Mouse (Mus musculus) right cerebral cortex, adult 2 months (tissue): ENCODE results near the gene Sertad2.

Source experiments
- DNase-seq, 2 experiments: peaks; one replicate each; pipeline ENCODE4 v3.0.0; 2021 to 2022; ENCODE audit warnings: low spot score in 2 of 2

The Sertad2 gene

DNA sequence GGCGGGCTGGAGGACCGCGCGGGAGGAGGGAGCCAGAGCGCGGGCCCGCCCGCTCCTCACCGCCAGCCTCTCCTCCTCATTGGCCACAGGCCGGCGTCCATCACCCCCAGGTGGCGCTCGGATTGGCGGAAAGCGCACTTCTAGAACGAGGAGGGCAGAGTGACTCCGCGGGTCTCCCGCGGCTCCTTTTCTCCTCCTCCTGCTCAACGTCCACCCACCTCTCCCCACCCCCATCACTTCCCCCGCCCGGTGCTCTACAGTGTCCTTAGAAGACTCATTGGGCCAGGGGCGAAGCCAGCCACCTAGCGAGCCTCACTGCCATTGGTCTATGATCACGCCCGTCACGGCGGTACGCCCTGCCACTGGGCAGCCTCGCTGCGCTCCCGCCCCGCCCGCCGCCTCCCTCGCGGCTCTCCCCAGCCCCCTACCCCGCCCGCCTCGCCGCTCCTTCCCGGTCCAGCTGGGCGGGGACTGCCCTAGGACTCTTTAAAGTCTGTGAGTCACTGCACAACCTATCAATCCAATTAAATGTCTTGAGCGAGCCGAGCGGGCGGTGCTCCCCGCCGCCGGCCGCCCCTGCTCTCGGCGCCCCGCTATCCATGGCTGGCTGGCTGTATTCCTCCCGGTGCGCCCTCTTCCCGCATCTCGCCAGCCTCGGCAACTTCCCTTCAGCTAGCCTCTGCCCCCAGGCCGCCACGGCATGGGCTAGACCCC is at the start of gene Sertad2:
Gene Sertad2, plus strand, starts transcription at position 515 of the 714 bp plus-strand sequence.
- DNase-seq = peak; percentile 99

DNA sequence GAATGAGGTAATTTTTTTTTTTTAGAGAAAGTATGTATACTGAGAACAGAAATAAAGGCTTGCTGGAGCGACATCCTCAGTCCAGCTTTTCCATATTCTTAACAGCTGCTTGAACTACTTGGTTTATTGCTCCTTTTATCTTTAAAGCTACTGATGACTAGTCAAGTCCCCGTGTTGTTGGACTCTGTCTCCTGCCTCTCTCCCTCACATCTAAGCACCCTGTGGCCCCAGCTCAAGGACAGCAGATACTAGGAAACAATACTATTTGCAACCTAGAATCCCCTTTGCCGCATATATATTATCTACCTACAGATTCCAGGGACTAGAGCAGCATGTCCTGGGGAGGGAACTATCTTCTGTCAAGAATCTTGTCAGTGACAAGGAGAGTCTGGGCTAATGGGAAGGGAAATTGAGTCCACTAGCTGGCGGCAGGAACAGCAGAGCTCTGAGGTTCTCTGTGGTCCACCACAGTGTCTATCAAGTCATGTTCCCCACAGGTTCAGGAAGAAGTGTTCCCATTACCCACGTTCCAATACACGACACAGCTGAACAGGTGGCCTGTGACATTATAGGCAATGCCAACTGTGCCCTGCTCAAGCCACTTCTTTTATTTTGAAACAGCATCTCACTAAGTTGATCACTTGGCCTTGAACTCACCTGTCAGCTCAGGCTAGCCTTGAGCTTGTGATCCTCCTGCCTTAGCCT is 49.0 kb upstream of the Sertad2 start:
- DNase-seq = no peak

DNA sequence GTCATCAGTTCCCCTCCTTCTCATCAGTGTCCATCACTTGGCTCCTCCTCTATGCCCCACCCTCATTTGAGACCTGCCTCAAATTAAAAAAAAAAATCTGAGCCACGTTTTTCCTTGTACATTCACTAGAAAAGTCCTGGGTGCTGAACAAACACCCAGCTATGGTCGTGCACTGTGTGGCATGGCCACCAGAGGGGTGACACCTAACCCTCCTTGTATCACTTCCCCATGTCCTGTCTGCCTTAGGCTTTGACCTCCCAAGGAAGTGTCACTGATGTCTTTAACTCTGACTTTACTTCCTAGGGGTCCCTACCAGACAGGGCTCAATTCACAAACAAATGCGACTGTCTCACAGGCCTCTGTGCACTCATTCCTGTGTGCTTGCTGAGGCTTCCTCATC is 42.5 kb upstream of the Sertad2 start:
- DNase-seq = no peak

DNA sequence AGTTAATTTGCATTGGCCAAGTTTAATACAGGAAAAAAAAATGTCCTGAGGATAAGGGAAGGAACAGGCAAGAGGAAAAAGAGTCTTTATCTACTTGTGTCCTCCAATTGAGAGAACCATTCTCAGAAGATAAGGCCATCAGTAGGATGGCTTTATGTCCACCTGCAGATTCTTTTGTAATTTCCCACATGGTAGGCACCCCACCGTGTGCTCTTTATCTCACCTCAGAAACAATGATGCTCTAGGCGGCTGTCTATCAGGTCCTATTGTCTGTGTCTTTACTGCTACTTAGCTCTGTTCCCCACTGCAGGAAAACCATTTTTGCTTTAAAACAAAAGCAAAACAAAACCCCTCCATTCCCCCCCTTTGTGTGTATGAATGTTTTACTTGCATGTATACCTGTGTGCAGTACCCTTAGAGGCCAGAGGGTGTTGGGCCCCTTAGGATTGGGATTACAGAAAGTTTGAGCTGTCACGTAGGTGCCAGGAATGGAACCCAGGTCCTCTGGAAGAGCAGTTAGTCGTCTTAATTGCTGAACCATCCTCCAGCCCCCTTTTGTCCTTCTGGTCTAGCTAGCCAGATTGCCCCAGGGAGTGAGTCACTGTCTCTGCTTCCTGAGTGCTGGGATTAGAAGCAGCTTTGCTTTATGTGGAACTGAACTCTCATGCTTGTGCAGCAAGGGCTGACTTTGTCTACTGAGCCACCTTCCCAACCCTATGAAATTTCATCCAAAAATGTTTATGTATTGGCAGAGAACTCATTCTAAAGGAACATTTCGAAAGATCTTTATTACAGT is 41.7 kb upstream of the Sertad2 start:
- DNase-seq = no peak

DNA sequence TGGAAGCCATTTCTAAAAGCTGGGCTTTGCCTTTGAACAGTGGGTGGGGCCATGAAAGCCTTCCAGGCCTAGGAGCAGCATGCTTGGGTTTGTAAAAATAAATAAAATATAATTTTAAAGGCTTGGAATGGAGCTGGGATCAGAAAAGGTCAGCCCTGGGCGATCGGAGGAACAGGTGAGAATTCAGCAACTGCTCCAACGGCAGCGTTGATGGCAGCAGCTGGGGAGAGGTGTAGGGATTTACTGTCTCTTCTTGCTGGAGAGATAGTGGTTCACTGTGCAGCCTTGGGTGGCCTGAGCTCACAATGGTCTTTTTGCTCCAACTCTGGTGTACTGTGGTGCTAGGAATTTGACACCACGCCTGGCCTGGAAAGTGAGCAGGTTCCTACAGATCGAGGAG is 29.5 kb upstream of the Sertad2 start:
- no peak for DNase-seq

DNA sequence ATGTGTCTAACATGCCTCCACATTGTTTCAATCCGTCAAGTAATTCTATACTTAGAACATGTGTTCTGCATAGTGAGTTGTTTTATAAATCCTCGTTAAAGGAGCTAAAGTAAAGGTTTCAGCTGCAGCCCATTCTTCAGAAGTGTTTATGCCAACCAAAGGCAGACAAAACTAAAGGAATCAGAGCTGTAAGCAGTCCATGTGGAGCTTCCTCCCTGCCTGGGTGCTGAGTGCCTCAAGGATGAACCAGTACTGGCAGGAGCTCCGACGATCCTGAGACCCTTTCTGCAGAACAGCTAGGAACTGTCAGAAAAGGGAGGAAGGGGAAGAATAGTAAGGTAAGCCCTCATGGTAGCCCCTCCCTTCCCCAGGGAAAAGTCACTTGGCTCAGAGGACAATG is 28.3 kb upstream of the Sertad2 start:
- DNase-seq = no peak

DNA sequence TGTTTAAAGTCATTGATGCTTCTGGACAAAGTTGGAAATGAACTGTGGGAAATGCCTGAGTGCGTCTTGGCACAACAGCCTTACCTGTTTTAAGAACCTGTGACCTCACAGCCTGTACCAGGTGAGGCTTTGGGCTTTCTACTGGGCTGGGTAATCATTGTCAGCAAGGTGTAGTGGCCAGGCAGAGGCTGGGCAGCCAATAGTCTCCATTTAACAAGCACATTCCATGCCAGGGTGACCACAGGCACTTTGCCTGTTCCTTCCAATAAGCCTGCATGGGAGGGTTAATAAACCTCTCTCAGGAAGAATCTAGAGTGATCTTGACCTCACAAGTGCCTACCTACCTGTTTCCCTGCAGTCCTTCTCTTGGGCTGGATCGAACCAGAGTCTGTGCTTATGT is 21.7 kb upstream of the Sertad2 start:
- DNase-seq = no peak

DNA sequence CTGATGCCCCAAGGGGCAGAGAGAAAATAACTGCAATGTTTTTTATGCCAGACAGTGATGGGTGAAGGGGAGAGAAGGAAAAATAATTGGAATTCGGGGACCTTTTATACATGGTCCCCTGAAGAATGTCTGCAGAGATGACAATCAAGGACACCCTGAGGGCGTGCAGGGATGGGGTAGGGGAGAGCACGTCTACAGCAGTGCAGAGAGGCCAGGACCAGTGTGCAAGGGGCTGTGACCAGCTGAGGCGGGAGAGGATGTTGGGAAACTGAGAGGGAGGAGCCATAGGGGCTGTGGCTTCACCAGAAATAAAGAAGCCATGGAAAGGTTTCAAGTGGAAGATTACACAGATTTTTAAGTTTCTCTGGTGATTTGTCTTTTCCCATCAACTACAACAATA is 20.3 kb upstream of the Sertad2 start:
- DNase-seq = no peak

DNA sequence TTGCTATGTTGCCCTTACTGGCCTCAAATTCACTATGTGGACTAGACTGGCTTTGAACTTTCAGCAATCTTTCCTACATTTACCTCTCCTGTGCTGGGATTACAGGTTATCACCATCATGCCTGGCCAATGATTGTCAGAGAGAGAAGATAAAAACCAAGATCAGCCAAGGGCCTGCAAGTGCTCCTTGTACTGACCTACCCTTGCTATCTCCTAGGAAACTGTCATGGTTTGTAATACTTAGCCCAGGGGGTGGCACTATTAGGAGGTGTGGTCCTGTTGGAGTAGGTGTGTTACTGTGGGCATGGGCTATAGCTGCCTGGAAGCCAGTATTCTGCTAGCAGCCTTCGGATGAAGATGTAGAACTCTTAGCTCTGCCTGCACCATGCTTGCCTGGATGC is 18.6 kb upstream of the Sertad2 start:
- DNase-seq = no peak

DNA sequence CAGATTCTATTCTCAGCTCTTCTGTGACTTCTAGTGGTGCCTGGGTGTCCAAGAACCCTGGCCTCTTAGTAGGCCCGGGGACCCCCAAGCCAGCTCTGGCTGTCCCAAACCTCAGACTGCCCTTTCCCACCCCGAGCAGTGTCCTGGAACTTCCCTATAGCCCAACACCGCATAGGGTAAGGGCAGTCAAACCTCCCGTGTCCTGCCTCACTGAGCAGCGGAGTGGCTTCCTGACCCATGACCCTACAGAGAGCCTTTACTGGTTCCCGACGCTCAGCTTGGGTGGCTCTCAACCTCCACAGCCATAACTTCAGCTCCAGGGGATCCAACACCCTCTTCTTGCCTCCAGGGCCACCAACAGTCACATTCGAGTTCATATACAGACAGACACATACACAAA is 17.1 kb upstream of the Sertad2 start:
- DNase-seq = no peak

DNA sequence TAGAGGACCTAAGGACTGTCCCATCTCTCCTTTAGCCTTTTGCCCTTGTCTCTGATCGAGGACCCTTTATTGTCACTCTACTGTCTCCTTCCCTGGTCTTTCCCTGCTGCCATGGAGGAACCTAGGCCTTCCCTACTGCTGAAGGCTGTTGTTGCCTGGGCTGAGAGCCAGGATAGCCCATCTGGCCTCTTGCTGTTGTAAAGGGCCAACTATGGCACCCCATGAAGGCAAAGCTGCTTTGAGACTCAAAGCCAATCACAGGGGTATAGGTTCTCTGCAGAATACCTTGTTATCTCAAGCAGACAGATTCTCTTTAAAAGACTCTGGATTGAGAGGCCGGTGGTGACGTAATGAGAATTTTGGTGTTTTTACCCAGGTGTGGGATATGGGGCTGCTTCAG is 15.2 kb upstream of the Sertad2 start:
- DNase-seq = no peak

DNA sequence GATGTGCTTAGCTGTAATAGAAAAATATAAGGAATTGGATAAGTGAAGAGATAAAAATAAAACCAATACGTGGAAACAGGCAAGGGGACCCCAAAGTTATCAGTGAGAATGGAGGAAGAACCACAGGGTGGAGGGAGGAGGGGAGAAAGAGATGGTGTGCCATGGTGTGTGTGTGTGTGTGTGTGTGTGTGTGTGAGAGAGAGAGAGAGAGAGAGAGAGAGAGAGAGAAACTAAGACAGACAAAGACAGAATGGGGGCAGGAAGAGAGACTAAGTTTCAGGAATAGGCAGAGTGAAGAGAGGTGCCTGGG is 11.4 kb upstream of the Sertad2 start:
- no peak for DNase-seq

DNA sequence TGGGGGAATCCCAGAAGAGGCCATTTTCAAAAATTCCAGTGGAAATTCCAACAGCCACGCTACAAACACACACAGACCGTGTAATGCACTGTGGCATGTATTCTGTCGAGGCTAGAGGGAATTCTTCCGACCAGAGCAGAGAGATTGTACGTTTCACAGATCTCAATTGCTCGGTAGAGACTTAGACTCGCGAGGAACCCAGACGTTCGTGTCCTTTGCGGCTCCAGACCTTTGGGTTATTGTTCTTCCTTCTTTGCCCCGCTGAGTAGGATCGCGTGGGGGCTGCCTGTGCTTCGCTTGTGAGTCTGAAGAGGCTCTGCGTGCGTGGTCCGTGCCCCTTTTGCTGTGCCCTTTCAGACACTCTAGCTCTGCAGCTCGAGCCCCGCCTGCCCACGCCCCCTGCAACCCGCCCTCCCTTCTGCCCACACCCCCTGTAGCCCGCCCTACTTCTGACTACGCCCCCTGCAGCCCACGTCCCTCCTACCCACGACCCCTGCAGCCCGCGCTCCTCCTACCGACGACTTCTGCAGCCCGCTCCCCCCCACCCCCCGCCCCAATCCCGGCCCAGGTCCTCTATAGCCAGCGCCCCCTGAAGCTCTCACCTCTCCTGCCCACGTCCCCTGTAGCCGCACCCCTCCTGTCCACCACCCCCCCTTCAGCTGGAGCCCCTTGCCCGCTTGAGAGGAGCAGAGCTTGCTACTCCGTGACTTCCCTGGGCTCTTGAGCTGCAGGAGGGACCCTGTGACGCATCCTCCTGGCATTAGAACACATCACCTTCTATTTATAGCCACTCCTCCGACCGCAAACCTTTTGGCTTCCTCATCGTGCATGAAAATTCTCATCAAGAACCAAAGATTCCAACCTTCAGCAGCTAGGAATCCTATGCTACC is 10.8 kb upstream of the Sertad2 start:
- DNase-seq = peak; percentile 47 to 54

DNA sequence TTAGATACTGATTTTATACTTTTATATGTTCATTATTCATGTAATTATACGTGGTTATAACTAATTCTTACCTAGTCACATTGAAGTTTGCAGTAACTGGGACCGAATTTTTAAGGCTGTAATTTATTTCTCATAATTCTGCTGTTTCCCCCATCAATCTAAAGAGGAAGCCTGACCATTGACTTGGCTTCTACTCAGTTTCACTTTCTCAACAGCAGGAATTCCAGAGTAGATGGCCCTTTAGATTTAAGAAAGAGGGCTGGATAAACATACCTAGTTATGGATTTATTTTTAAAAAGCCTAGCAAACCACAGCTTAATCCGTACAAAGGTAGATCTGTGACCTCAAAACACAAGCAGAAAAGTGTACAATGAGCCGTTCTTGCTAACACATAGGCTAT is 9.8 kb upstream of the Sertad2 start:
- no peak for DNase-seq

DNA sequence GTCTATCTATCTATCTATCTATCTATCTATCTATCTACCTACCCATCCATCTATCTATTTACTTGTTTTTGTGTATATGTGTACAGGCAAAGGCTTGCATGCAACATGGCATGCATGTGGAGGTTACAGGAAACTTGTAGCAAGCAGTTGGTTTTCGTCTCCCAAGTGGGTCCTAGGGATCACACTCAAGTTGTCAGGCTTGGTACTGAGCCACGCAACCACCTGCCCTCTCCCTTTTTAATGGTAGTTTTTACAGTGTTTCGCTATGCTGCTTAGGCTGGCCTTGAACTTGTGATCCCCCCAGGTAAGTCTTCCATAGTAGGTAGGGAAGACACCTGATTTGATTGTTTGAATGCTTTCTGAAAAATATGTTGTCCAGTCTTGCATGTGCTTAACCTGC is 5.8 kb upstream of the Sertad2 start:
- DNase-seq = no peak

DNA sequence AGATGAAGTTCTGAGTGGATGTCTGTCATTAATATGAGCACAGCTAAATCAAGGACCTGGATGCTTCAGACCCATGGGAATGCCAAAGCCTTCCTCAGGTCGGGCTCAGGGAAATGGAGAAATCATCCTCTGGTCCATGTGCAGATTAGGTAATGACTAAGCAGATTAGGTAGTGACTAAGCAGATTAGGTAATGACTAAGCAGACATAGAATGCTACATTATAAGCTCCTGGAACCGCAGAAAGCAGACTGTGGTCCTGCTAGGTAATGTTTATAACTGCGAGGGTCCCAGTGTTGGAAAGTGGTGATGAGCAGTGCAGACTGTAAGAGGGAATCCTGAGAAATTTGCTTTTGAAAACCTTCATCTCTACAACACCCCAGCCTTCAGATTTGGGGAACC is 4.6 kb upstream of the Sertad2 start:
- DNase-seq = no peak

DNA sequence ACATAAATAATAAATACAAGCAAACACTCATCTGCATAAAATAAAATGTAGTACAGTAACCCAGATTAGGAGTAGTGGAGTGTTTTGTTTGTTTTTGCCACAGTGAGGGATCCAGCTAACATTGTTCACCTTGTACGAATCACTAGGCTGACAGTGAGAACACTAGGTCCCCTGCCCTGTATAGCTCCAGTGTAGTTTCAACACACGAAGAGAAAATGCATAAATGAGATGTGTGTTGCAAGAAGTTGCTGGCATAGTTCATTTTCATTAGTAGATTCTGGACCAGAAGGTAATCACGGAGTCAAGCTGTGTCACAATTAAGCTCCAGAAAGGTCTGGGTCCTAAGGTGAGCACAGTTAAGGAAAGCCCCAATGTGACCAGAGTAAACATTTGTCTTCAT is 1.8 kb upstream of the Sertad2 start:
- DNase-seq = no peak

DNA sequence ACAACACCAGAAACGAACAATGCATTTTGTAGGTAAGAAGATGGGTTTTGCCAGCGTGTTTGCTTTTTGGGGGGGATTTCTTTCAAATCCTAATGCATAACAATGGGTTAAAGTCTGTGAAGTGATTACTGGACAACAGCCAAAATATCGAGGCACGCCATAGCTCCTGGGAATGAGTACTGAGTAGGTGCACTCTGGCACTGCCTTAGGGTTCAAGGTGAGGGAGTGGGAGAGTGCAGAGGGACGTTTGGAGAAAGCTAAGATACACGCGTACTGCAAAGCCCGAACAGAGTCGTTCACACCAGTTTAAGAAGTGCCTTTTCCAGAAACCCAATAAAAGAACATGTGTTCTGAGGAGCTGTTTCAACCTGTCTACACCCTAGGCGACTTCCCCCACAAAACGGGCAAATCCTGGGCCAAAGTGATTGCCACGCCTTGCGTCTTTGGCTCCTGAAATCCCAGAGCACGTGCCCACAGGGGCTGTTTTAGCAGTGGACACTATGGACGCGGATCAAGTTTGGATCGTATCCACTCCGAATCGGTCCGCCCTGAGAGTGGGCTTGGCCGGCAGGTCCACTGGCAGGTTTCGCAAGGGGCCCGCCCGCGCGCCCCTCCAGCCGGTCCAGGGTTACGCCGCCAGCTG is 937 bp upstream of the Sertad2 start:
- DNase-seq = peak in 1 of 2 experiments; percentile 64

DNA sequence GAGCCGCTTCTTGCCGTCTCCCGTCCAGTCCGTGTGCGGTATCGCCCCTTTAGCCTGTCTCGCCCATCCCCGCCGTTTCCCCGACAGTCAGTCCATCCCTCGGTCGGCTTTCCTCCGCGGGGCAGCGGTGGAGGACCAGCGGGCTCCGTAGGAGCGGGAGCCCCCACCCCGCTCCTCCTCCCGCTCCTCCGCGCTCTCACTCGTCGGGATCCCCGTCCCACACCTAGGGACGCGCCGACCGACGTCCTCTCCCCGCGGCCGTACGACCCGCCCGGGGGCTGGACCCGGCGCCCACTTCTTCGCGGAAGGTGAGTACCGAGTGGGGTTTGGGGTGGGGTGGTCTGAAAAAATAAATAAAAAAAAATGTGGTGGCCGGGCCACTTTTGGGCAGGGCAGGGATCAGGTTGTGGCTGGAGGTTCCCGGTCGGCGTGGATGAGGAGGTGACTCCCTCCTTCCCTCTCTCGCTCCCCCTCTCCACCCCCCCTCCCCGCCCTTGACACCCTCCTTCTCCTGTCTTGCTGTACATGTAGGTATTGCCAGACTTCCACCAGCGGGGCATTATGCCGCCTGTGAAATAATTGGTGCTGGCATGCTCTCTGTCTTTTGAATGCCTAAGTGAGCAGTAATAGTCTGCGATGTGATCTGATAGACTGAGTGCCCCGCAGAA is 534 bp downstream of the Sertad2 start:
- DNase-seq = peak; percentile 18 to 55

DNA sequence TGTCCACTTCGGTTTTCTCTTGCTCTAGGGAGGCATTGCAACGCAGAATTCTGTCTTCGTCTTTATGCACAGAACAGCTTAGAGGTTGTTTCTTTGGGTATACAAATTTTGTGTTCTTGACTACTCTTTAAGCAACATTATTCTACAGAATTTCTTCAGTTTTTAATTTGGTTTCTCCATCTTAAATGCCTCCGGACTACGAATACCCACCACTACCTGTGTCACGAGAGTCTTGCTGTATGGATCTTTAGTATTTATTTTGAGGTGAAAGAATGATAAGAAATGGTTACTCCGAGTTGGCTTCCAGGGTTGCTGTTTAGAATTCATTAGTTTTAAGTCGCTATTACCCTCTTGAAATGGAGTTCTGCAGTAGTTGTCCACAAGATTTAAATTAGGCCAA is 1.3 kb downstream of the Sertad2 start:
- DNase-seq = no peak
